Mouse (Mus musculus): ENCODE measurements at regions not wholly inside any gene's neighbourhood (a gene's known extent, or its start where the extent isn't known, plus 50 kb on each side); places are given as distances from the start of the nearest gene placed in this dataset.

- TF ChIP-seq CTCF (IDR thresholded peaks at IDR 0.05), result no peak
- TF ChIP-seq EP300 (IDR thresholded peaks at IDR 0.05), result no peak
These were observed 386.6 kb upstream of the Oprm1 start for GRCm38 (mm10) chr10:6371666-6372065.

Data from lung, postnatal 0 days (tissue).